Mouse (Mus musculus) CD4-positive, CD25-positive, alpha-beta regulatory T cell, adult 2 months (primary cell): ENCODE data around the gene Agap3.

Source experiments
- DNase-seq: peaks from one replicate; pipeline ENCODE4 v3.0.0-alpha.2; 2012; ENCODE audit warnings: low read depth, low spot score

The Agap3 gene

GRCm38 (mm10) chr5:24523806-24524205 is 71.8 kb downstream of the Agap3 start:
- DNase-seq: no peak

GRCm38 (mm10) chr5:24524522-24524921 is 72.5 kb downstream of the Agap3 start:
- no peak for DNase-seq

DNA sequence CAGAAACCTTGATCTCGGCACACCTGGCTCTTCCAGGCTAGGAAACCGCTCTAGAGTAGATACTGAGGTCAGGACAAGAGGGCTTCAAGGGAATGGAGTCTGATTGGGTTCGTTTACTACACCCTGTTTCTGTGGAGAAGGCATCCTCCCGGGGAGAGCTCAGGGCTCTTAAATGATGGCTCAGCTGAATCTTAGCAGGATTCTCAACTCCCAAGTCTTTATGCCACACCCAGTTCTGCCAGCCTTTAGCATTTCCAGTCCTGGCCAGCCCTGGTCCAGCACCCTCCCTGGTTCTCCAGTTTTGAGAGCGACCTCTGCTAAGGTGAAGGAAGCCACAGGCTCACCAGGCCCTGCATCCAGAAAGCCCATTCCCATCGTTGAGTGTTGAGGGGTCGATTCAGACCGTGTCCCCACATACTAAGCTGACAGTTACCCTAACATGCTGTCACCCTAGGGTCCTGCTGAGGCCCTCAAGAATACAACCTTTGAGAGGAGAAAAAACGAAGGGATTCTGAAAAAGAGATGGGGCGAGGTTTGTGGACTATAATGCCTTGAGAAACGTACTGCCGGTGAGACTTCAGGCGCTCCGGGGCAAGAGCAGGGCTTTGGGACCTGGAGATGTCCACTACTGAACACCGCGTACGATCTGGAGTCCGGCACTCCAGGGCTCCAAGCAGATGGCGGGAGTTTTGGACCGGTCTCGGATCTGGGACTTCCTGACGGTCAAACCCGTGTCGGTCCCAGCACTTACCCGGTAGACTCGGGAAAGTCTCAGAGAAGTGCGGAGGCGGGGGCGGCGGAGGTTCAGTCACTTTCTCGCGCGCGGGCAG is 73.6 kb downstream of the Agap3 start:
- DNase-seq: no peak

DNA sequence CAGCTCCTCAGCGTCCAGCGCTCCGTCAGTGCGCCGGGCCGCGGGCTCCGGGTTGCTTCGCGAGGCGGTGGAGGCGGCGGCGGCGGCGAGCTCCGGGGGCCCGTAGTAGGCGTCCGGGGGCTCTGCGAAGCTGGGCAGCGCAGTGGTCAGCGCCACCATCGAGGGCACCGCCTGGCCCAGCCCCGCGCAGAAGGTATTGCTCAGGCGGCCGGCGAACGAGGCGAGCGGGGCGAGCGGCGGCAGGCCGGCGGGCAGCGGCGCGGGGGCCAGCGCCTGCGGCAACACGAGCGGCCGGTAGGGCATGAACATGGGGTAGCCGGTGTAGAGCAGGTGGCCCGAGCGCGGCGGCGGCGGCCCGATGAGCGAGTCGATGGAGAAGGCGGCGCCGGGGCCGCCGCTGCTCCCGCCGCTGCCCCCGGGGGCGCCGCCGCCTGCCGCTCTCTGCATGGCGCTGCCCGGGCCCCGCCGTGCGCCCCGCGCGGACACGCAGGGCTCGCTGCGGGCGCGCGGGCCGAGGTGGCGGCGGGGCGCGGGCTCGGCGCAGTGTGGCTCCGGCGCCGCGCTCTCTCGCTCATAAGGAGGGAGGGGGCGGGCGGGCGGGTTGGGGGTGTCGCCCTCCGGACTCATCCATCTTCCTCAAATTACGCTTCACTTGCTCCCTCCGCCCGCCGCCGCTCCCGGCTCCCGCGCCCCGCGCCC is 74.4 kb downstream of the Agap3 start:
- no peak for DNase-seq

DNA sequence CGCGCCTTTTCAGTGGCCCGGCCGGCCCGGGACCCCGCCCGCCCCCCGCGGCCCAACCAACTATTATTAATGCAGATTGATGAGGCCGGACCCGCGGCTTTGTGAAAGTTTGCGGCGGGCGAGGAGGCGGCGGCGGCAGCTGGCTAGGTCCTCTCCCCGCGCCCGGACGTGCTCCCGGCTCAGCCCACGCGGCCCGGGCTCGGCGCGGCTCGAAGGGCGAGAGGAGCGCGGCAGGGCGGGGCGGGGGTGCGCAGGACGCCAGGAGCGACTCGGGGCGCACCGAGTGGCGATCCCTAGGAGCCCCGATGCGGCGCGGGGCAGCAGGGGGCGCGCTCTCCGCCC is 74.9 kb downstream of the Agap3 start, which contains the start of gene Gbx1:
Gene Gbx1, minus strand, starts transcription at position 314 of the 342 bp plus-strand sequence.
- peak; percentile 49 for DNase-seq

GRCm38 (mm10) chr5:24527780-24528179 is 75.8 kb downstream of the Agap3 start:
- DNase-seq: no peak

- DNase-seq: peak; percentile 93
These were observed 78.2 kb downstream of the Agap3 start for GRCm38 (mm10) chr5:24530042-24530689.

GRCm38 (mm10) chr5:24533391-24533790 is 81.4 kb downstream of the Agap3 start:
- no peak for DNase-seq

DNA sequence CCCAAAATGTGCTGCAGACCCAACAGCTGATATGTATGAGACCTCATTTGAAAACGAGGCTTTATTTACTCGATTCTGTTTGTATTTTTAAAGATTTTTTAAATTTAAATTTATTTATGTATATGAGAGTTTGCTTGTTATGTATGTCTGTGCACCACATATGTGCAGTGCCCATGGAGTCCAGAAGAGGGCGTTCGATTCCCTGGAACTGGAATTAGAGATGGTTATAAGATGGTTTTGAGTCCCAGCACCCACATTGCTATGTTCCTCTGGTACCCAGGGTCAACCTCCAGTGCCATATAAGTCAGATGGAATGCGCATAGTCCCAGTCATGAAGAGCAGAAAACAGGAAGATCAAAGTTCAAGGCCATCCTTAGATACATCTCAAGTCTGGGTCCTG is 82.3 kb downstream of the Agap3 start:
- peak; percentile 28 for DNase-seq

DNA sequence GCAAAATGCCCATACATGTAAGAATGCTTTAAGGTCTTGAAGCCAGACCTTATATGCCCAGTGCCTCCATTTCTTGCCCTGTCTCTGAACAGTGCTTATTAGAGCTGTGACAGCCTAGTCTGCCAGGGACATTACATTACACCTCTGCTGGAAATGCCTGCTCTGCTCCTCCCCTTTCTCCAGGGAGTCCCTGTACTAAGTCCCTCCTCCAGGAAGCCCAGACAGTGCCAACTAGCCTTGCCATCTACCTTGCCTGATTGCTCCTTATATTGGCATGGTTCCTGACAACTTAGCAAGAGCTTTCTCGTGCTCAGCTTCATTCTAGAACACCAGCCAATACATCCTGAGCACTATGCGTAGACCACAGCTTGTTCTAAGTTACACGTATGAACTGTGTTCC is 83.8 kb downstream of the Agap3 start:
- DNase-seq: no peak

GRCm38 (mm10) chr5:24536511-24536910 is 84.5 kb downstream of the Agap3 start:
- DNase-seq: no peak

DNA sequence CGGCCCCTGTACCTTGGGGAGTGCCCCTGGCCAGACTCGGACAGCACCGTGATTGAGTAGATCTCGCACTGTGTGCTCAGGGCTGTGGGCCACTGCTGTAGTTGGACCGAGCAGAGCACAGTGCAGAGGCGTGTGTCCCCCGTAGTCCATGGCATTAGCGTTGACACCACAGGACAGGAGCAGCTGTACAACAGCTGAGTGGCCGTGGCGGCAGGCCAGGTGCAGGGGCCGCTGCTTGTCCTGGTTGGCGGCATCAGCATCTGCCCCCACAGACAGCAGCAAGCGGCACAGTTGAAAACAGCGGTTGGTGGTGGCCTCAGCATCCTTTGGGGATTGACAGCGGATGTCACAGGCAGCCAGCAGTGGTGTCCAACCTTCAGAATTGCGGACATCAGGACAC is 85.6 kb downstream of the Agap3 start:
- DNase-seq: no peak

- no peak for DNase-seq
These were observed 87.8 kb downstream of the Agap3 start for GRCm38 (mm10) chr5:24539571-24540296.

DNA sequence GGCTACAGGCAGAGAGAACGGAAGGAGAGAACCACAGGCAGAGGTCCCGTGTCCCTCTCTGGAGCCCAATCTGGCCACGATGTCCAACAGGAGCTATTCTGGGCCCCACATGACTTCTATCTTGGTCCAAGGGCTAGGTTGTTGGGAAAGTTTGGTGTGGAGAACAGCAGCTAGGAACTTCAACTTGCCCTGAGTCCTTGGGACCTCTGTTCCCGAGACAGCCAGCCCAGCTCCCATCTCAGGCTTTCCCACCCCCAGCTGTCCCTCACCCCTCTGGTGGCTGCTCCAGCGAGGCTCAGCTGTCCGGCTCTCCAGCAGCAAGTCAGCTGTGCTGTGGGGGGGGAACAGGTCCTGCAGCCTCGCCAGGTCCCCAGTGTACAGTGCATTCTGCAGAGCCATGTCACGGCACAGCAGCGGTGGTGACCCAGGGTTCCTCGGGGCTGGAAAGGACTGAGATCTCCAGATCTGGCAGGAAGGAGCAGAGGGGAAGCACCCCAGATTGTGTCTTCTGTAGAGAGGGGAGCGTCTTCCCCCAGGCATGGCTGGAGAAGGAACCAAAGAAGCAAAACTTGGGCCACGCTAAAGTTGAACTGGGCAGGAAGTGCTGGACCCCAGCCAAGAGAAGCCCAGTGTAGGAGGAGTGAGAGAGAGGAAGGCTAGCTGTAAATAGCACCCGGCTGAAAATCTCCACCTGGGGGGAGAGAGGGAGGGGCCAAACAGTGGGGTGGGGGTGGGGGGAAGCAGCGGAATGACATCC is 88.6 kb downstream of the Agap3 start, which contains the start of gene Asb10:
Gene Asb10, minus strand, starts transcription at position 592 of the 757 bp plus-strand sequence.
- no peak for DNase-seq

DNA sequence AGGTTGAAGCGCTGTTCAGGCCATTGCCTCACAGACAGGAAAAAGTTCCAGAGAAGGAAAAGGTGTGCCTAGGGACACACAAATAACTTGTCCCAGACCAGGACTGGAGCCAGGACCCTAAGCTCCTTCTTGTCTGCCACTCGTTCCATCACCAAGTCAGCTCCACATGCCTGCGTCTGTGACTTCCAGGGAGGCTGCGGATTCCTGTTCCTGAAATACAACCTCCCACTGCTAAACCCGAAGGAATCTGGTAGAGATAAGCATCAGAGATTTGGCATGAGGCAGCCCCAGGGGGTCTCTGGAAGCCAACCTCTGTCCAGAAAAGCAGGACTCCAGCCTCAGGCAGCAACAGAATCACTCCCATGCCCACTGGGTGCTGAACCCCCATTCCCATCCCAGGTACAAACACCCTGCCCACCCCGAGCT is 89.2 kb downstream of the Agap3 start:
- no peak for DNase-seq

- DNase-seq: peak; percentile 21
These were observed 90.7 kb downstream of the Agap3 start for GRCm38 (mm10) chr5:24542643-24543042.

DNA sequence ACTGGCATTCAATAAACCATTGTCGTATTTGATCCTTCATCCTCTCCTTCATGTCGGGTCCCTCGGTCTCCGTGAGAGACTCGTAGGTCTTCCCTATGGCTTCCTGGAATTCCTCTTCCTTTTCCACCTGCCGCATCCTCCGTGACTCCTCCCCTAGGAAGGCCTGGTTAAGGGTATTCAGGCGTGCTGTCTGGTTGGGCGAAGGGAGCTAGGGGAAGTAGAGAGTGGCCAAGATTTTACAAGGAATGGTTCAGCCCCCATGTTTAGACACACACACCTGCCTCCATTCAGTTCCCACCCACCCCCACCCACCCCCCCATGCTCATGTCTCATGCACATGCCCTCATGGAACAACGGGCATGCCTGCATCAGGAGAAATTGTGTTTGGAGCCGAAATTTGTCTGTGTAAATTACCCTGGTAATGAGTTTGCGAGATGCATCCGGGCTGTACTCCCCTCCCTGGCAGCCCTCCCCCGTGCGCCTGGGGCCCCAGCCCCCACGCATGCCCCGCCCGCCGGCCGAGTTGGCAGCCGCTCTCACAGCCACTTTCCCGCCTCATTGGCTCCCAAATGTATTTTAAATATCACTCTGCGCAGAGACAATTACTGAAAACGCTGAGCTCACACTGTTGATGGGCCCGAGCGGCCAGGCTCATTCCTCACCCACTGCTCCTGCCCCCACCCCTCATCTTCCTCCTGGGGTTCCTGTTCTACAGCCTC is 98.8 kb downstream of the Agap3 start:
- DNase-seq: peak; percentile 44

GRCm38 (mm10) chr5:24551317-24551688 is 99.3 kb downstream of the Agap3 start:
- DNase-seq: no peak
